Mouse (Mus musculus): ENCODE results near the gene Slc4a8.

The Slc4a8 gene

GRCm38 (mm10) chr15:100761419-100762185 is at the start of gene Slc4a8:
Slc4a8 (plus strand) TSS chr15:100761747.
- DNase-seq (ENCODE audit: low read depth, low spot score), result peak; percentile 86

- DNase-seq (ENCODE audit: low read depth, low spot score), result no peak
These were observed 47.1 kb upstream of the Slc4a8 start for GRCm38 (mm10) chr15:100714470-100714869.

GRCm38 (mm10) chr15:100715399-100715993 is 46.1 kb upstream of the Slc4a8 start:
- DNase-seq (ENCODE audit: low read depth, low spot score), result peak; percentile 17

- no peak for DNase-seq (ENCODE audit: low read depth, low spot score)
These were observed 43.6 kb upstream of the Slc4a8 start for GRCm38 (mm10) chr15:100717933-100718332.

GRCm38 (mm10) chr15:100718572-100718971 is 43.0 kb upstream of the Slc4a8 start:
- no peak for DNase-seq (ENCODE audit: low read depth, low spot score)

GRCm38 (mm10) chr15:100719217-100719616 is 42.3 kb upstream of the Slc4a8 start:
- no peak for DNase-seq (ENCODE audit: low read depth, low spot score)

GRCm38 (mm10) chr15:100720066-100720465 is 41.5 kb upstream of the Slc4a8 start:
- no peak for DNase-seq (ENCODE audit: low read depth, low spot score)

GRCm38 (mm10) chr15:100721445-100721844 is 40.1 kb upstream of the Slc4a8 start:
- no peak for DNase-seq (ENCODE audit: low read depth, low spot score)

GRCm38 (mm10) chr15:100722026-100722425 is 39.5 kb upstream of the Slc4a8 start:
- no peak for DNase-seq (ENCODE audit: low read depth, low spot score)

- no peak for DNase-seq (ENCODE audit: low read depth, low spot score)
These were observed 39.0 kb upstream of the Slc4a8 start for GRCm38 (mm10) chr15:100722564-100722963.

- no peak for DNase-seq (ENCODE audit: low read depth, low spot score)
These were observed 38.0 kb upstream of the Slc4a8 start for GRCm38 (mm10) chr15:100723505-100723904.

GRCm38 (mm10) chr15:100726721-100727120 is 34.8 kb upstream of the Slc4a8 start:
- DNase-seq (ENCODE audit: low read depth, low spot score), result no peak

- no peak for DNase-seq (ENCODE audit: low read depth, low spot score)
These were observed 33.7 kb upstream of the Slc4a8 start for GRCm38 (mm10) chr15:100727834-100728233.

GRCm38 (mm10) chr15:100728586-100728985 is 33.0 kb upstream of the Slc4a8 start:
- no peak for DNase-seq (ENCODE audit: low read depth, low spot score)

GRCm38 (mm10) chr15:100729281-100729985 is 32.1 kb upstream of the Slc4a8 start, which contains the start of gene Galnt6:
Galnt6 (minus strand) TSS chr15:100729376.
- DNase-seq (ENCODE audit: low read depth, low spot score), result no peak

GRCm38 (mm10) chr15:100731081-100731480 is 30.5 kb upstream of the Slc4a8 start:
- DNase-seq (ENCODE audit: low read depth, low spot score), result no peak

- DNase-seq (ENCODE audit: low read depth, low spot score), result no peak
These were observed 29.0 kb upstream of the Slc4a8 start for GRCm38 (mm10) chr15:100732580-100732979.

GRCm38 (mm10) chr15:100735095-100735952 is 26.2 kb upstream of the Slc4a8 start:
- DNase-seq (ENCODE audit: low read depth, low spot score), result no peak

- DNase-seq (ENCODE audit: low read depth, low spot score), result no peak
These were observed 25.6 kb upstream of the Slc4a8 start for GRCm38 (mm10) chr15:100735953-100736300.

GRCm38 (mm10) chr15:100737667-100738066 is 23.9 kb upstream of the Slc4a8 start:
- DNase-seq (ENCODE audit: low read depth, low spot score), result no peak

GRCm38 (mm10) chr15:100738351-100738781 is 23.2 kb upstream of the Slc4a8 start:
- no peak for DNase-seq (ENCODE audit: low read depth, low spot score)

- DNase-seq (ENCODE audit: low read depth, low spot score), result no peak
These were observed 22.1 kb upstream of the Slc4a8 start for GRCm38 (mm10) chr15:100739442-100739841.

All from retina, postnatal 7 days (tissue).